Mouse (Mus musculus) midbrain, postnatal 0 days (tissue): ENCODE measurements around the gene Gm13696. TPM values are rescaled to one million over a fixed set of nuclear protein-coding genes. Genes with fewer than 3 reads are reported as not detected.
"Not testable (repeated sequence)": the region's sequence is repeated elsewhere in the genome, so short reads cannot be mapped to it uniquely, and the experiment has no call there.

Source experiments
- ATAC-seq: fragments of 200-750 bp; cut with Nextera tagmentation; 2 replicates; pipeline ENCODE4 v1.8.0; 2017; ENCODE audit warnings: moderate number of reproducible peaks, mild to moderate bottlenecking, moderate TSS enrichment, moderate library complexity; ENCODE audit not compliant: low FRiP score
- DNase-seq: peaks from one replicate; pipeline ENCODE4 v3.0.0-alpha.2; 2015; ENCODE audit warnings: low spot score
- H3K27ac ChIP-seq: fragments of 300-500 bp; sonication (generic); 2 replicates; pipeline ENCODE4 v1.5.1; 2014; ENCODE audit warnings: low read depth, mild to moderate bottlenecking, low read length, mixed read lengths
- H3K27me3 ChIP-seq: fragments of 300-500 bp; sonication (generic); 2 replicates; pipeline ENCODE4 v1.6.1; 2014; ENCODE audit warnings: low read length, control low read depth, mixed read lengths; ENCODE audit not compliant: insufficient read depth
- H3K36me3 ChIP-seq: fragments of 300-500 bp; sonication (generic); 2 replicates; pipeline ENCODE4 v1.6.1; 2014; ENCODE audit warnings: low read length, control low read depth, mixed read lengths; ENCODE audit not compliant: insufficient read depth
- H3K4me1 ChIP-seq: fragments of 300-500 bp; sonication (generic); 2 replicates; pipeline ENCODE4 v1.6.1; 2014; ENCODE audit warnings: mild to moderate bottlenecking, control low read depth, antibody characterized with exemption, low read length, mixed read lengths; ENCODE audit not compliant: insufficient read depth
- H3K4me2 ChIP-seq: fragments of 300-500 bp; sonication (generic); 2 replicates; pipeline ENCODE4 v1.6.1; 2014; ENCODE audit warnings: low read depth, mild to moderate bottlenecking, low read length, mixed read lengths; ENCODE audit not compliant: poor library complexity, severe bottlenecking
- H3K4me3 ChIP-seq: fragments of 300-500 bp; sonication (generic); 2 replicates; pipeline ENCODE4 v1.5.1; 2014; ENCODE audit warnings: low read depth, mild to moderate bottlenecking, low read length, moderate library complexity
- H3K9ac ChIP-seq: fragments of 300-500 bp; sonication (generic); replicated peaks from 2 replicates; pipeline ENCODE4 v1.6.1; 2014; ENCODE audit warnings: mild to moderate bottlenecking, low read length, moderate library complexity, mixed read lengths; ENCODE audit not compliant: poor library complexity, severe bottlenecking
- H3K9me3 ChIP-seq: fragments of 300-500 bp; sonication (generic); 2 replicates; pipeline ENCODE4 v1.6.1; 2016; ENCODE audit warnings: low read length, control low read depth
- CTCF ChIP-seq: IDR thresholded peaks from 2 replicates; pipeline ENCODE4 v1.5.1; 2016; ENCODE audit warnings: antibody characterized with exemption, mild to moderate bottlenecking
- WGBS: fragments of 180-500 bp; shearing (Covaris S2); extraction: QIAGEN DNeasy Blood & Tissue Kit; methylation state at CpG from one replicate; pipeline ENCODE4 v1.1.7; 2014; 5-methylcytosine and 5-hydroxymethylcytosine counted together
- polyA plus RNA-seq: library from polyadenylated mRNA; unstranded; fragments of >200 nt; fragmentation: Nextera tagmentation; extraction: Ambion mirVana; gene quantifications from 2 replicates; pipeline ENCODE4 v1.2.1, GENCODE M21; 2015
- total RNA-seq: library from RNA; depleted of rRNA; stranded (reverse); fragments of >200 nt; gene quantifications from 2 replicates; pipeline ENCODE4 v1.2.3, GENCODE M21; 2014; rRNA removed

Gene Gm13696
- not detected in 2 replicates for total RNA-seq
- polyA plus RNA-seq: not detected in 2 replicates

DNA sequence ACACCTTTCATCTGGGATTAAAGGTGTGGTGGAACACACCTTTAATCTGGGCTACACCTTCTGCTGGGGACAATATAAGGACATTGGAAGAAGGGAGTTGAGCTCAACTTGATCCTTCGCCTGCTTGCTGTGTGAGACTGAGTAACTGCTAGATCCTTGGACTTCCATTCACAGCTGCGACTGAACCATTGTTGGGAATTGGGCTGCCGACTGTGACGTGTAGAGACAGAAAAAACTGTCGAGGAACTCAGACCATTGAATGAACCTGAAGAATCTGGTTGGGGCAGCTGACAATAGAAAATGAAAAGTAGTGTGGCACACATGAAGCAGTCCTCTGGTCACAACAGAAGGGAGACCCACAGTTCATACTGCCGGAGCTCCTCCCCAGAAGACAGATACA is at the start of gene Gm13696:
Gene Gm13696 (plus strand): TSS at position 301 of the 400 bp plus-strand sequence.
- H3K9ac ChIP-seq, H3K4me3 ChIP-seq, H3K4me2 ChIP-seq, DNase-seq, H3K27ac ChIP-seq, H3K36me3 ChIP-seq, H3K4me1 ChIP-seq, ATAC-seq, H3K27me3 ChIP-seq, H3K9me3 ChIP-seq: not testable (repeated sequence)
- WGBS: no CpG with 5 or more reads among the region's 6 CpGs

- no peak for DNase-seq
- Histone ChIP-seq H3K27ac (no peak overlapping the region), H3K4me1 (no peaks in the 10 kb centered on the region), H3K27me3 (no peaks in the 10 kb centered on the region), H3K9me3 (no peaks in the 10 kb centered on the region), H3K36me3 (no peaks in the 10 kb centered on the region), H3K9ac (no peak overlapping the region), H3K4me3 (no peak overlapping the region), H3K4me2 (no peak overlapping the region)
- WGBS: 66% methylated on average over 2 of the region's 2 CpGs
- no peak for TF ChIP-seq CTCF
- ATAC-seq: no peak
Observed at GRCm38 (mm10) chr2:83929478-83930088, 43.3 kb upstream of the Gm13696 start.

DNA sequence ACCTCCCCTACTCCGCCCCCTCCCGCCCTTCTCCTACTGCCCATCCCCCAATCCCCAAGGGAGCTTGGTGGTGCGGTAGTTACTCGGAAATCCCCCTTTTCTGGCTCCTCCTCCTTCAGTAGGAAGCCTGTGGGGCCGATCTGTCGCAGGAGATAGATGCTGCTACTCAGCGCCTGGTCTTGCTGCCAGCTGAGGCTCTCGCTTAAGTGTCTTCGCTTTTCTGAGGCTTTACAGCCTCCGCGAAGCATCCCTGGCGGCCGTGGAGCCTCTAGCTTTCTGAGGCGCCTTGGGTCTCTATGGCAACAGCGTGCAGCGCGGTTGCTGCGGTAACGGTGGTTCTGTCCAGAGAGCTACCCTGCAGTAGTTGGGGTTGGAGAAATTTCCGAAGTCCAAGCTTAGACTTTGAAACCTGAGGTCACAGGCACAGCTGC is 32.0 kb upstream of the Gm13696 start, which contains the start of gene Zswim2:
Gene Zswim2 (minus strand): TSS at position 298 of the 431 bp plus-strand sequence.
- WGBS: under 1% methylated on average over 20 of the region's 20 CpGs
- no peaks in the 10 kb centered on the region for H3K4me1 ChIP-seq
- H3K27me3 ChIP-seq: no peaks in the 10 kb centered on the region
- ATAC-seq (peak; percentile 97), DNase-seq (peak; percentile 93)
- H3K9ac ChIP-seq: peak within 1 kb of the TSS; percentile 36; the same call in 1 of the 2 replicates
- H3K4me3 ChIP-seq: peak within 1 kb of the TSS; percentile 40
- H3K27ac ChIP-seq: peak within 1 kb of the TSS; percentile 32
- H3K9me3 ChIP-seq: no peaks in the 10 kb centered on the region
- H3K4me2 ChIP-seq: peak within 1 kb of the TSS; percentile 53
- peak; percentile 15; the same call in 1 of the 2 replicates for TF ChIP-seq CTCF
- H3K36me3 ChIP-seq: no peaks in the 10 kb centered on the region

GRCm38 (mm10) chr2:83941378-83941777 is 31.5 kb upstream of the Gm13696 start:
- peak overlapping the region; percentile 32; the same call in 1 of the 2 replicates for H3K27ac ChIP-seq
- 20% methylated on average over 3 of the region's 3 CpGs for WGBS
- peak overlapping the region; percentile 53 for H3K4me2 ChIP-seq
- no peaks in the 10 kb centered on the region for H3K9me3 ChIP-seq
- H3K4me3 ChIP-seq: peak overlapping the region; percentile 40
- no peaks in the 10 kb centered on the region for H3K36me3 ChIP-seq
- no peaks in the 10 kb centered on the region for H3K27me3 ChIP-seq
- H3K4me1 ChIP-seq: no peaks in the 10 kb centered on the region
- ATAC-seq: peak; percentile 66; the same call in 1 of the 2 replicates
- DNase-seq: no peak
- peak; percentile 45 for TF ChIP-seq CTCF
- no peak overlapping the region for H3K9ac ChIP-seq

- ATAC-seq: no peak
- no peak for TF ChIP-seq CTCF
- no peak overlapping the region for H3K4me3 ChIP-seq
- no peaks in the 10 kb centered on the region for H3K36me3 ChIP-seq
- no peaks in the 10 kb centered on the region for H3K4me1 ChIP-seq
- no peak overlapping the region for H3K4me2 ChIP-seq
- H3K27me3 ChIP-seq: no peaks in the 10 kb centered on the region
- no peak overlapping the region for H3K9ac ChIP-seq
- H3K9me3 ChIP-seq: no peaks in the 10 kb centered on the region
- no peak for DNase-seq
- H3K27ac ChIP-seq: no peak overlapping the region
- WGBS: 78% methylated on average over 4 of the region's 4 CpGs
Observed at GRCm38 (mm10) chr2:83941792-83942191, 31.1 kb upstream of the Gm13696 start.

DNA sequence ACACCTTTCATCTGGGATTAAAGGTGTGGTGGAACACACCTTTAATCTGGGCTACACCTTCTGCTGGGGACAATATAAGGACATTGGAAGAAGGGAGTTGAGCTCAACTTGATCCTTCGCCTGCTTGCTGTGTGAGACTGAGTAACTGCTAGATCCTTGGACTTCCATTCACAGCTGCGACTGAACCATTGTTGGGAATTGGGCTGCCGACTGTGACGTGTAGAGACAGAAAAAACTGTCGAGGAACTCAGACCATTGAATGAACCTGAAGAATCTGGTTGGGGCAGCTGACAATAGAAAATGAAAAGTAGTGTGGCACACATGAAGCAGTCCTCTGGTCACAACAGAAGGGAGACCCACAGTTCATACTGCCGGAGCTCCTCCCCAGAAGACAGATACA is 17.5 kb upstream of the Gm13696 start, which contains the start of gene Gm13698:
Gene Gm13698 (plus strand): TSS at position 301 of the 400 bp plus-strand sequence.
- no CpG with 5 or more reads among the region's 6 CpGs for WGBS

GRCm38 (mm10) chr2:83961203-83961602 is 11.7 kb upstream of the Gm13696 start, which contains the start of gene Gm13693:
Gene Gm13693, plus strand, starts transcription at chr2:83961503.
- DNase-seq, H3K27me3 ChIP-seq, H3K4me1 ChIP-seq, H3K36me3 ChIP-seq, H3K4me3 ChIP-seq, H3K27ac ChIP-seq, H3K4me2 ChIP-seq, H3K9me3 ChIP-seq, ATAC-seq, H3K9ac ChIP-seq: not testable (repeated sequence)
- no CpG with 5 or more reads among the region's 6 CpGs for WGBS

More for the DNA sequence above, 17.5 kb upstream of the Gm13696 start, which contains the start of gene Gm13698:
- H3K36me3 ChIP-seq, H3K9me3 ChIP-seq, H3K9ac ChIP-seq, DNase-seq, H3K4me1 ChIP-seq, H3K4me3 ChIP-seq, H3K4me2 ChIP-seq, H3K27ac ChIP-seq, ATAC-seq, H3K27me3 ChIP-seq: not testable (repeated sequence)

DNA sequence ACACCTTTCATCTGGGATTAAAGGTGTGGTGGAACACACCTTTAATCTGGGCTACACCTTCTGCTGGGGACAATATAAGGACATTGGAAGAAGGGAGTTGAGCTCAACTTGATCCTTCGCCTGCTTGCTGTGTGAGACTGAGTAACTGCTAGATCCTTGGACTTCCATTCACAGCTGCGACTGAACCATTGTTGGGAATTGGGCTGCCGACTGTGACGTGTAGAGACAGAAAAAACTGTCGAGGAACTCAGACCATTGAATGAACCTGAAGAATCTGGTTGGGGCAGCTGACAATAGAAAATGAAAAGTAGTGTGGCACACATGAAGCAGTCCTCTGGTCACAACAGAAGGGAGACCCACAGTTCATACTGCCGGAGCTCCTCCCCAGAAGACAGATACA is 5.9 kb upstream of the Gm13696 start, which contains the start of gene Gm13695:
Gene Gm13695 (plus strand): TSS at position 301 of the 400 bp plus-strand sequence.
- not testable (repeated sequence) for H3K9me3 ChIP-seq, H3K4me2 ChIP-seq, ATAC-seq, H3K4me3 ChIP-seq, H3K9ac ChIP-seq, H3K27ac ChIP-seq, H3K4me1 ChIP-seq, H3K27me3 ChIP-seq, DNase-seq, H3K36me3 ChIP-seq
- WGBS: no CpG with 5 or more reads among the region's 6 CpGs
